ENCODE assay signal across 8 mouse cellular contexts in the genomic region with DNA sequence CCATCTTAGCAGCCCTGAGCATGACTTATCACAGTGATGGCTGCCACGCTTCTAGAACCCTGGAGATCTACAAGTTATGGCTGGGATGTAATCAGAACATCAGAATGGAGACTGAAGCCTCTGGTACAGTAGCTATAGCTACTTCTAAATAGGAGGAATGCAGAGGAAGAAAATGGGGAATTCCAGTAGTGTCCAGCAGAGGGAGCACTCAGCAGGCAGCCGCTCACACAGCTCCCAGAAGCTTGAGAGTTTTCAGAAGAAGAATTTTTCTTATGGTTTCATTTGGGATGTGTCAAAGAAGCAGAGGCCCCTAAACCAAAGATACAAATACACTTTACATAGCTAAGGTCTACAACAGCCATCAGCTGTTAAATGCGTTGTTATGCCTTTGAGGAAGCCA. TPM values are rescaled to one million over a fixed set of nuclear protein-coding genes. Genes with fewer than 3 reads are reported as not detected.
A peak's percentile ranks its signal among the peaks of the same experiment; 100 is the strongest.
DNase-seq lines count a peak whose midpoint lies in the region; ATAC-seq and TF ChIP-seq lines count a peak whose summit lies in the region.

No protein-coding gene starts in this region.

- peak; percentile 85 for TF ChIP-seq CTCF in forebrain, postnatal 0 days (IDR thresholded peaks at IDR 0.05; ENCODE audit: low read depth)
- peak; percentile 84 for TF ChIP-seq CTCF in lung, embryonic 14.5 days (IDR thresholded peaks at IDR 0.05; ENCODE audit: low read depth)
- TF ChIP-seq CTCF in stomach, postnatal 0 days (IDR thresholded peaks at IDR 0.05; ENCODE audit: low read depth), result peak; percentile 85

- no peak overlapping the region for H3K4me3 ChIP-seq in forebrain, postnatal 0 days (ENCODE audit: low read depth, low read length)
- no peak overlapping the region for H3K4me3 ChIP-seq in forebrain, embryonic 15.5 days
- H3K4me3 ChIP-seq in lung, embryonic 14.5 days (ENCODE audit: low read depth, low read length), result no peak overlapping the region
- H3K4me3 ChIP-seq in stomach, postnatal 0 days (ENCODE audit: low read depth, low read length), result no peak overlapping the region

- H3K4me1 ChIP-seq in forebrain, postnatal 0 days (ENCODE audit: insufficient read depth), result no peaks in the 10 kb centered on the region
- H3K4me1 ChIP-seq in forebrain, embryonic 15.5 days, result no peaks in the 10 kb centered on the region
- H3K4me1 ChIP-seq in lung, embryonic 14.5 days (ENCODE audit: insufficient read depth), result no peaks in the 10 kb centered on the region
- no peaks in the 10 kb centered on the region for H3K4me1 ChIP-seq in stomach, postnatal 0 days (replicated peaks; ENCODE audit: control insufficient read depth, insufficient read depth)

- no peaks in the 10 kb centered on the region for H3K9me3 ChIP-seq in forebrain, postnatal 0 days (ENCODE audit: low read length)
- no peaks in the 10 kb centered on the region for H3K9me3 ChIP-seq in forebrain, embryonic 15.5 days
- H3K9me3 ChIP-seq in lung, embryonic 14.5 days (ENCODE audit: low read depth, low read length), result no peaks in the 10 kb centered on the region
- no peaks in the 10 kb centered on the region for H3K9me3 ChIP-seq in stomach, postnatal 0 days (ENCODE audit: control insufficient read depth, low read length)

- H3K27me3 ChIP-seq in forebrain, postnatal 0 days (ENCODE audit: insufficient read depth, low read length), result no peaks in the 10 kb centered on the region
- H3K27me3 ChIP-seq in forebrain, embryonic 15.5 days, result no peaks in the 10 kb centered on the region
- H3K27me3 ChIP-seq in lung, embryonic 14.5 days (ENCODE audit: insufficient read depth, low read length), result no peaks in the 10 kb centered on the region
- no peaks in the 10 kb centered on the region for H3K27me3 ChIP-seq in stomach, postnatal 0 days (ENCODE audit: control insufficient read depth, insufficient read depth, low read length)

- no peak overlapping the region for H3K9ac ChIP-seq in forebrain, postnatal 0 days
- no peak overlapping the region for H3K9ac ChIP-seq in forebrain, embryonic 15.5 days (replicated peaks)
- H3K9ac ChIP-seq in lung, embryonic 14.5 days, result no peak overlapping the region
- H3K9ac ChIP-seq in stomach, postnatal 0 days (ENCODE audit: low read length), result no peak overlapping the region

- WGBS in forebrain, postnatal 0 days, result 34% methylated on average over 3 of the region's 3 CpGs
- WGBS in forebrain, embryonic 15.5 days, result 30% methylated on average over 3 of the region's 3 CpGs
- WGBS in lung, embryonic 14.5 days, result 19% methylated on average over 3 of the region's 3 CpGs
- 34% methylated on average over 3 of the region's 3 CpGs for WGBS in stomach, postnatal 0 days

- no peak overlapping the region for H3K4me2 ChIP-seq in forebrain, postnatal 0 days (ENCODE audit: low read depth)
- H3K4me2 ChIP-seq in forebrain, embryonic 15.5 days (replicated peaks), result no peak overlapping the region
- no peak overlapping the region for H3K4me2 ChIP-seq in lung, embryonic 14.5 days
- no peak overlapping the region for H3K4me2 ChIP-seq in stomach, postnatal 0 days (replicated peaks; ENCODE audit: low read depth)

- H3K27ac ChIP-seq in forebrain, postnatal 0 days (ENCODE audit: low read depth, low read length), result no peak overlapping the region
- no peak overlapping the region for H3K27ac ChIP-seq in forebrain, embryonic 15.5 days (replicated peaks)
- H3K27ac ChIP-seq in lung, embryonic 14.5 days (ENCODE audit: low read depth), result no peak overlapping the region
- no peak overlapping the region for H3K27ac ChIP-seq in stomach, postnatal 0 days (replicated peaks)

- TF ChIP-seq EP300 in stomach, postnatal 0 days (optimal IDR thresholded peaks at IDR 0.05), result no peak

- ATAC-seq in forebrain, postnatal 0 days, result no peak
- ATAC-seq in forebrain, embryonic 15.5 days (replicated peaks), result no peak
- no peak for ATAC-seq in lung, embryonic 14.5 days (ENCODE audit: insufficient read depth)
- ATAC-seq in stomach, postnatal 0 days (ENCODE audit: low FRiP score, low TSS enrichment), result no peak

- H3K36me3 ChIP-seq in forebrain, postnatal 0 days (ENCODE audit: insufficient read depth), result no peaks in the 10 kb centered on the region
- H3K36me3 ChIP-seq in forebrain, embryonic 15.5 days, result no peaks in the 10 kb centered on the region
- no peaks in the 10 kb centered on the region for H3K36me3 ChIP-seq in lung, embryonic 14.5 days (ENCODE audit: insufficient read depth)
- H3K36me3 ChIP-seq in stomach, postnatal 0 days (ENCODE audit: control insufficient read depth, insufficient read depth, low read length), result no peaks in the 10 kb centered on the region

- peak; percentile 88 for DNase-seq in forebrain, postnatal 0 days
- DNase-seq in 3T3-L1 (ENCODE audit: low read depth, low spot score), result peak; percentile 79
- DNase-seq in adrenal gland, adult 8-10 months, result peak; percentile 6
- peak; percentile 32 for DNase-seq in embryo, embryonic 11.5 days (ENCODE audit: low read depth, low spot score)
- peak; percentile 65 to 68 for DNase-seq in kidney, postnatal 4 days
- peak; percentile 86 for DNase-seq in lung, embryonic 14.5 days
- DNase-seq in stomach, postnatal 0 days (ENCODE audit: low spot score), result peak; percentile 55

RNA-seq across cellular contexts. Expression of gene 4933402N03Rik, which starts 33.6 kb away (rescaled TPM):
- not detected in 2 replicates for total RNA-seq in forebrain, postnatal 0 days (2014; rRNA removed)
- polyA plus RNA-seq in forebrain, postnatal 0 days (2015; fragmentation: Nextera tagmentation; extraction: Ambion mirVana), result not detected in 2 replicates
- polyA plus RNA-seq in forebrain, embryonic 15.5 days (2015; fragmentation: Nextera tagmentation; extraction: Ambion mirVana), result not detected in 2 replicates
- not detected for total RNA-seq in adrenal gland, adult 8-10 months (2022)
- polyA plus RNA-seq in lung, embryonic 14.5 days (2014; fragmentation: Nextera tagmentation; extraction: Ambion mirVana), result not detected in 2 replicates
- not detected in 2 replicates for polyA plus RNA-seq in stomach, postnatal 0 days (2015; fragmentation: Nextera tagmentation; extraction: Ambion mirVana)

Comparison
In these comparisons a context has a peak if more than half of its experiments do, and no peak if none do; other contexts are left out.
1. DNase-seq: peak in every context shown above with its lines; median percentile 88 in forebrain, postnatal 0 days; 86 in lung, embryonic 14.5 days; 79 in 3T3-L1; 66 in kidney, postnatal 4 days; 55 in stomach, postnatal 0 days; 32 in embryo, embryonic 11.5 days; 6 in adrenal gland, adult 8-10 months.